Mouse (Mus musculus): ENCODE results near the gene Snapc4.
A peak's percentile ranks its signal among the peaks of the same experiment; 100 is the strongest.

Snapc4 gene

GRCm38 (mm10) chr2:26380131-26380771 lies at the start of gene Snapc4:
Snapc4 (minus strand) TSS chr2:26380653.
- ATAC-seq (ENCODE audit: insufficient number of reproducible peaks, low FRiP score, low TSS enrichment) = peak; percentile 90

GRCm38 (mm10) chr2:26429851-26430250 lies 49.4 kb upstream of the Snapc4 start:
- ATAC-seq (ENCODE audit: insufficient number of reproducible peaks, low FRiP score, low TSS enrichment) = no peak

- ATAC-seq (ENCODE audit: insufficient number of reproducible peaks, low FRiP score, low TSS enrichment) = no peak
Observed at GRCm38 (mm10) chr2:26424541-26424940, 44.1 kb upstream of the Snapc4 start.

- no peak for ATAC-seq (ENCODE audit: insufficient number of reproducible peaks, low FRiP score, low TSS enrichment)
Observed at GRCm38 (mm10) chr2:26423086-26423485, 42.6 kb upstream of the Snapc4 start.

GRCm38 (mm10) chr2:26421969-26422368 lies 41.5 kb upstream of the Snapc4 start:
- ATAC-seq (ENCODE audit: insufficient number of reproducible peaks, low FRiP score, low TSS enrichment) = no peak

- ATAC-seq (ENCODE audit: insufficient number of reproducible peaks, low FRiP score, low TSS enrichment) = no peak
Observed at GRCm38 (mm10) chr2:26418120-26418519, 37.7 kb upstream of the Snapc4 start.

GRCm38 (mm10) chr2:26417066-26417465 lies 36.6 kb upstream of the Snapc4 start:
- ATAC-seq (ENCODE audit: insufficient number of reproducible peaks, low FRiP score, low TSS enrichment) = no peak

- no peak for ATAC-seq (ENCODE audit: insufficient number of reproducible peaks, low FRiP score, low TSS enrichment)
Observed at GRCm38 (mm10) chr2:26410931-26411411, 30.5 kb upstream of the Snapc4 start.

GRCm38 (mm10) chr2:26410091-26410490 lies 29.6 kb upstream of the Snapc4 start:
- no peak for ATAC-seq (ENCODE audit: insufficient number of reproducible peaks, low FRiP score, low TSS enrichment)

- no peak for ATAC-seq (ENCODE audit: insufficient number of reproducible peaks, low FRiP score, low TSS enrichment)
Observed at GRCm38 (mm10) chr2:26409362-26409761, 28.9 kb upstream of the Snapc4 start.

- peak; percentile 81 for ATAC-seq (ENCODE audit: insufficient number of reproducible peaks, low FRiP score, low TSS enrichment)
Observed at GRCm38 (mm10) chr2:26408515-26409356, 28.3 kb upstream of the Snapc4 start, which contains the start of gene Inpp5e. Inpp5e (minus strand) TSS chr2:26409203.

GRCm38 (mm10) chr2:26403306-26403705 lies 22.9 kb upstream of the Snapc4 start:
- no peak for ATAC-seq (ENCODE audit: insufficient number of reproducible peaks, low FRiP score, low TSS enrichment)

GRCm38 (mm10) chr2:26402265-26402664 lies 21.8 kb upstream of the Snapc4 start:
- no peak for ATAC-seq (ENCODE audit: insufficient number of reproducible peaks, low FRiP score, low TSS enrichment)

- no peak for ATAC-seq (ENCODE audit: insufficient number of reproducible peaks, low FRiP score, low TSS enrichment)
Observed at GRCm38 (mm10) chr2:26401023-26401422, 20.6 kb upstream of the Snapc4 start.

GRCm38 (mm10) chr2:26400296-26400695 lies 19.8 kb upstream of the Snapc4 start:
- no peak for ATAC-seq (ENCODE audit: insufficient number of reproducible peaks, low FRiP score, low TSS enrichment)

GRCm38 (mm10) chr2:26399647-26400046 lies 19.2 kb upstream of the Snapc4 start:
- no peak for ATAC-seq (ENCODE audit: insufficient number of reproducible peaks, low FRiP score, low TSS enrichment)

- no peak for ATAC-seq (ENCODE audit: insufficient number of reproducible peaks, low FRiP score, low TSS enrichment)
Observed at GRCm38 (mm10) chr2:26398978-26399377, 18.5 kb upstream of the Snapc4 start.

GRCm38 (mm10) chr2:26391617-26392016 lies 11.2 kb upstream of the Snapc4 start:
- ATAC-seq (ENCODE audit: insufficient number of reproducible peaks, low FRiP score, low TSS enrichment) = no peak

- no peak for ATAC-seq (ENCODE audit: insufficient number of reproducible peaks, low FRiP score, low TSS enrichment)
Observed at GRCm38 (mm10) chr2:26390954-26391353, 10.5 kb upstream of the Snapc4 start.

- peak; percentile 71; the same call in 1 of the 2 replicates for ATAC-seq (ENCODE audit: insufficient number of reproducible peaks, low FRiP score, low TSS enrichment)
Observed at GRCm38 (mm10) chr2:26389154-26389690, 8.8 kb upstream of the Snapc4 start, which contains the start of the genes Entr1 and Pmpca. Entr1 (minus strand) TSS chr2:26389316. Pmpca (plus strand) TSS chr2:26389339.

GRCm38 (mm10) chr2:26388682-26389153 lies 8.3 kb upstream of the Snapc4 start:
- 0 out of 2 replicates have a peak, but pooled peaks have one; percentile 54 for ATAC-seq (ENCODE audit: insufficient number of reproducible peaks, low FRiP score, low TSS enrichment)

All from cerebellum, adult (tissue).